Mouse (Mus musculus): ENCODE results near the gene Vangl2.

Vangl2 gene

GRCm38 (mm10) chr1:172010042-172010824, 18.0 kb downstream of the Vangl2 start:
- in situ Hi-C loops (cut with MboI; ENCODE audit: unreplicated experiment in 2 of 2) = no loop called here

- in situ Hi-C loops (cut with MboI; ENCODE audit: unreplicated experiment in 2 of 2) = no loop called here
These were observed 18.8 kb downstream of the Vangl2 start for GRCm38 (mm10) chr1:172009406-172009805.

GRCm38 (mm10) chr1:172008351-172008750, 19.9 kb downstream of the Vangl2 start:
- in situ Hi-C loops (cut with MboI; ENCODE audit: unreplicated experiment in 2 of 2) = no loop called here

GRCm38 (mm10) chr1:172007761-172008160, 20.5 kb downstream of the Vangl2 start:
- in situ Hi-C loops (cut with MboI; ENCODE audit: unreplicated experiment in 2 of 2) = no loop called here

- in situ Hi-C loops (cut with MboI; ENCODE audit: unreplicated experiment in 2 of 2) = loop anchor here (5.0 kb wide), 2 partner anchors 84 to 174 kb away; partner anchors contain the start of gene Slamf6 (in 1 of the 2)
These were observed 26.6 kb downstream of the Vangl2 start for GRCm38 (mm10) chr1:172001665-172002064.

- in situ Hi-C loops (cut with MboI; ENCODE audit: unreplicated experiment in 2 of 2) = loop anchor here (5.0 kb wide), 2 partner anchors 83 to 173 kb away; partner anchors contain the start of gene Slamf6 (in 1 of the 2)
These were observed 27.6 kb downstream of the Vangl2 start for GRCm38 (mm10) chr1:172000641-172001040.

- in situ Hi-C loops (cut with MboI; ENCODE audit: unreplicated experiment in 2 of 2) = no loop called here
These were observed 29.2 kb downstream of the Vangl2 start for GRCm38 (mm10) chr1:171998820-171999597.

- in situ Hi-C loops (cut with MboI; ENCODE audit: unreplicated experiment in 2 of 2) = no loop called here
These were observed 31.5 kb downstream of the Vangl2 start for GRCm38 (mm10) chr1:171996701-171997100.

- in situ Hi-C loops (cut with MboI; ENCODE audit: unreplicated experiment in 2 of 2) = no loop called here
These were observed 33.1 kb downstream of the Vangl2 start for GRCm38 (mm10) chr1:171994918-171995715.

- in situ Hi-C loops (cut with MboI; ENCODE audit: unreplicated experiment in 2 of 2) = no loop called here
These were observed 33.7 kb downstream of the Vangl2 start for GRCm38 (mm10) chr1:171994501-171994900.

- in situ Hi-C loops (cut with MboI; ENCODE audit: unreplicated experiment in 2 of 2) = no loop called here
These were observed 35.2 kb downstream of the Vangl2 start for GRCm38 (mm10) chr1:171992901-171993530.

GRCm38 (mm10) chr1:171991883-171992282, 36.4 kb downstream of the Vangl2 start:
- in situ Hi-C loops (cut with MboI; ENCODE audit: unreplicated experiment in 2 of 2) = no loop called here

GRCm38 (mm10) chr1:171984121-171984520, 44.1 kb downstream of the Vangl2 start:
- in situ Hi-C loops (cut with MboI; ENCODE audit: unreplicated experiment in 2 of 2) = no loop called here

- in situ Hi-C loops (cut with MboI; ENCODE audit: unreplicated experiment in 2 of 2) = no loop called here
These were observed 44.8 kb downstream of the Vangl2 start for GRCm38 (mm10) chr1:171983372-171984001.

GRCm38 (mm10) chr1:171982740-171983139, 45.5 kb downstream of the Vangl2 start:
- in situ Hi-C loops (cut with MboI; ENCODE audit: unreplicated experiment in 2 of 2) = no loop called here

GRCm38 (mm10) chr1:171982170-171982569, 46.1 kb downstream of the Vangl2 start:
- in situ Hi-C loops (cut with MboI; ENCODE audit: unreplicated experiment in 2 of 2) = no loop called here

- in situ Hi-C loops (cut with MboI; ENCODE audit: unreplicated experiment in 2 of 2) = no loop called here
These were observed 48.1 kb downstream of the Vangl2 start for GRCm38 (mm10) chr1:171979969-171980730.

GRCm38 (mm10) chr1:171977891-171978290, 50.4 kb downstream of the Vangl2 start:
- in situ Hi-C loops (cut with MboI; ENCODE audit: unreplicated experiment in 2 of 2) = no loop called here

Measured in v-Abl transformed pro-B cells (cell line).